Mouse (Mus musculus) intestine, postnatal 0 days (tissue): ENCODE results near the gene Snrpg. TPM values are rescaled to one million over a fixed set of nuclear protein-coding genes. Genes with fewer than 3 reads are reported as not detected.
A peak's percentile ranks its signal among the peaks of the same experiment; 100 is the strongest.

ENCODE experiments used
- ATAC-seq: fragments of 200-750 bp; cut with Nextera tagmentation; 2 replicates; pipeline ENCODE4 v1.8.0; 2017; ENCODE audit warnings: mild to moderate bottlenecking, moderate TSS enrichment, moderate library complexity
- H3K27ac ChIP-seq: fragments of 300-500 bp; sonication (generic); 2 replicates; pipeline ENCODE4 v1.5.1; 2014; ENCODE audit warnings: mild to moderate bottlenecking, low read depth, low read length, moderate library complexity
- H3K27me3 ChIP-seq: fragments of 300-500 bp; sonication (generic); replicated peaks from 2 replicates; pipeline ENCODE4 v1.6.1; 2014; ENCODE audit warnings: low read length, mixed read lengths; ENCODE audit not compliant: control insufficient read depth, insufficient read depth
- H3K36me3 ChIP-seq: fragments of 300-500 bp; sonication (generic); 2 replicates; pipeline ENCODE4 v1.6.1; 2014; ENCODE audit warnings: mild to moderate bottlenecking, moderate library complexity; ENCODE audit not compliant: control insufficient read depth, insufficient read depth
- H3K4me1 ChIP-seq: fragments of 300-500 bp; sonication (generic); replicated peaks from 2 replicates; pipeline ENCODE4 v1.6.1; 2014; ENCODE audit warnings: antibody characterized with exemption, low read length, mixed read lengths; ENCODE audit not compliant: control insufficient read depth, insufficient read depth
- H3K4me2 ChIP-seq: fragments of 300-500 bp; sonication (generic); replicated peaks from 2 replicates; pipeline ENCODE4 v1.6.1; 2014; ENCODE audit warnings: low read depth, mild to moderate bottlenecking, moderate library complexity
- H3K4me3 ChIP-seq: fragments of 300-500 bp; sonication (generic); 2 replicates; pipeline ENCODE4 v1.5.1; 2014; ENCODE audit warnings: low read depth, low read length
- H3K9ac ChIP-seq: fragments of 300-500 bp; sonication (generic); 2 replicates; pipeline ENCODE4 v1.6.1; 2014; ENCODE audit warnings: mild to moderate bottlenecking, low read depth, low read length
- H3K9me3 ChIP-seq: fragments of 300-500 bp; sonication (generic); 2 replicates; pipeline ENCODE4 v1.6.1; 2016; ENCODE audit warnings: mixed run types; ENCODE audit not compliant: control insufficient read depth
- CTCF ChIP-seq: sonication (generic); IDR thresholded peaks from 2 replicates; pipeline ENCODE4 v1.5.1; 2016; ENCODE audit warnings: low read depth, mild to moderate bottlenecking, control low read depth, antibody characterized with exemption, moderate library complexity
- WGBS: fragments of 180-500 bp; shearing (Covaris S2); extraction: QIAGEN DNeasy Blood & Tissue Kit; methylation state at CpG from one replicate; pipeline ENCODE4 v1.1.7; 2014; 5-methylcytosine and 5-hydroxymethylcytosine counted together
- polyA plus RNA-seq: library from polyadenylated mRNA; unstranded; fragments of >200 nt; fragmentation: Nextera tagmentation; extraction: Ambion mirVana; gene quantifications from 2 replicates; pipeline ENCODE4 v1.2.1, GENCODE M21; 2015

Gene Snrpg
- polyA plus RNA-seq: 196 and 204 TPM in 2 replicates

GRCm38 (mm10) chr6:86370764-86371339 is at the start of gene Snrpg:
Gene Snrpg, plus strand, starts transcription at chr6:86371304.
- Histone ChIP-seq H3K4me3 (peak within 1 kb of the TSS; percentile 82), H3K4me1 (peaks cover 8% of the 10 kb centered on the region), H3K27ac (peak within 1 kb of the TSS; percentile 78), H3K9me3 (no peaks in the 10 kb centered on the region), H3K27me3 (no peaks in the 10 kb centered on the region), H3K4me2 (peak within 1 kb of the TSS; percentile 71), H3K9ac (peak within 1 kb of the TSS; percentile 87), H3K36me3 (peaks cover 6% of the 10 kb centered on the region; the same call in 1 of the 2 replicates)
- ATAC-seq: peak; percentile 40; the same call in 1 of the 2 replicates
- WGBS: 14% methylated on average over 15 of the region's 15 CpGs
- no peak for TF ChIP-seq CTCF

GRCm38 (mm10) chr6:86322031-86322563 is 49.0 kb upstream of the Snrpg start:
- 86% methylated on average over 5 of the region's 5 CpGs for WGBS

GRCm38 (mm10) chr6:86322991-86323390 is 48.1 kb upstream of the Snrpg start:
- Histone ChIP-seq H3K27me3 (no peaks in the 10 kb centered on the region), H3K4me2 (no peak overlapping the region), H3K4me1 (no peaks in the 10 kb centered on the region), H3K4me3 (no peak overlapping the region), H3K9me3 (no peaks in the 10 kb centered on the region), H3K36me3 (no peaks in the 10 kb centered on the region), H3K9ac (no peak overlapping the region), H3K27ac (no peak overlapping the region)
- TF ChIP-seq CTCF: no peak
- 90% methylated on average over 9 of the region's 9 CpGs for WGBS
- ATAC-seq: no peak

More at GRCm38 (mm10) chr6:86322031-86322563, 49.0 kb upstream of the Snrpg start:
- Histone ChIP-seq H3K36me3 (no peaks in the 10 kb centered on the region), H3K9me3 (no peaks in the 10 kb centered on the region), H3K4me1 (no peaks in the 10 kb centered on the region), H3K27ac (no peak overlapping the region), H3K9ac (no peak overlapping the region), H3K27me3 (no peaks in the 10 kb centered on the region), H3K4me3 (no peak overlapping the region), H3K4me2 (no peak overlapping the region)
- TF ChIP-seq CTCF: no peak
- ATAC-seq: no peak

GRCm38 (mm10) chr6:86324400-86324799 is 46.7 kb upstream of the Snrpg start:
- 77% methylated on average over 3 of the region's 3 CpGs for WGBS
- Histone ChIP-seq H3K27me3 (no peaks in the 10 kb centered on the region), H3K36me3 (no peaks in the 10 kb centered on the region), H3K4me2 (no peak overlapping the region), H3K4me1 (no peaks in the 10 kb centered on the region), H3K27ac (no peak overlapping the region), H3K9me3 (no peaks in the 10 kb centered on the region), H3K4me3 (no peak overlapping the region), H3K9ac (no peak overlapping the region)
- no peak for TF ChIP-seq CTCF
- no peak for ATAC-seq

GRCm38 (mm10) chr6:86325646-86326045 is 45.5 kb upstream of the Snrpg start:
- no peak overlapping the region for H3K27ac ChIP-seq
- H3K4me2 ChIP-seq: no peak overlapping the region
- no peaks in the 10 kb centered on the region for H3K27me3 ChIP-seq
- 79% methylated on average over 5 of the region's 5 CpGs for WGBS
- H3K9me3 ChIP-seq: no peaks in the 10 kb centered on the region
- H3K36me3 ChIP-seq: no peaks in the 10 kb centered on the region
- TF ChIP-seq CTCF: no peak
- no peak overlapping the region for H3K9ac ChIP-seq
- no peaks in the 10 kb centered on the region for H3K4me1 ChIP-seq
- H3K4me3 ChIP-seq: no peak overlapping the region
- ATAC-seq: no peak

GRCm38 (mm10) chr6:86326866-86327265 is 44.2 kb upstream of the Snrpg start:
- Histone ChIP-seq H3K4me1 (no peaks in the 10 kb centered on the region), H3K4me2 (no peak overlapping the region), H3K4me3 (no peak overlapping the region), H3K9me3 (no peaks in the 10 kb centered on the region), H3K36me3 (no peaks in the 10 kb centered on the region), H3K9ac (no peak overlapping the region), H3K27ac (no peak overlapping the region), H3K27me3 (no peaks in the 10 kb centered on the region)
- no peak for TF ChIP-seq CTCF
- ATAC-seq: no peak
- 88% methylated on average over 18 of the region's 18 CpGs for WGBS
